Mouse (Mus musculus) bone marrow, adult 2 months (tissue): ENCODE results near the gene Zbbx. TPM values are rescaled to one million over a fixed set of nuclear protein-coding genes. Genes with fewer than 3 reads are reported as not detected.

Experiments
- H3K27ac ChIP-seq: fragments of 200-500 bp; 2 replicates; pipeline ENCODE4 v1.5.1; 2012; ENCODE audit warnings: low read depth, mild to moderate bottlenecking, control low read depth, inconsistent platforms, low read length; ENCODE audit not compliant: control insufficient read depth, poor library complexity, insufficient read depth
- H3K4me1 ChIP-seq: fragments of 200-500 bp; 2 replicates; pipeline ENCODE4 v1.6.1; 2011; ENCODE audit warnings: low read length; ENCODE audit not compliant: control insufficient read depth, insufficient read depth
- H3K4me3 ChIP-seq: fragments of 200-500 bp; replicated peaks from 2 replicates; pipeline ENCODE3; 2011; ENCODE audit warnings: mild to moderate bottlenecking, low read depth, low read length, control low read depth; ENCODE audit not compliant: control insufficient read depth
- CTCF ChIP-seq: fragments of 200-500 bp; IDR thresholded peaks from 2 replicates; pipeline ENCODE4 v1.5.1; 2011; ENCODE audit warnings: low read length, control low read depth; ENCODE audit not compliant: control insufficient read depth, insufficient read depth
- POLR2A ChIP-seq: fragments of 200-500 bp; IDR thresholded peaks from 2 replicates; pipeline ENCODE4 v1.6.1; 2011; ENCODE audit warnings: low read depth, mild to moderate bottlenecking, control low read depth, low read length, borderline replicate concordance; ENCODE audit not compliant: control insufficient read depth
- WGBS: fragments of 180-500 bp; shearing (Covaris S2); methylation state at CpG from one replicate; pipeline ENCODE4 v1.1.7; 2018; 5-methylcytosine and 5-hydroxymethylcytosine counted together
- polyA plus RNA-seq: library from polyadenylated mRNA; stranded (reverse); fragments of >200 nt; gene quantifications from 2 replicates; pipeline ENCODE4 v1.2.4, GENCODE M21; 2011; ENCODE audit warnings: low replicate concordance; ENCODE audit not compliant: missing spikeins, insufficient read depth, insufficient read length

Gene Zbbx
- not detected in 2 replicates for polyA plus RNA-seq

GRCm38 (mm10) chr3:75164838-75165496 lies at the start of gene Zbbx:
Gene Zbbx, minus strand, starts transcription at chr3:75165034.
- WGBS, result 17% methylated on average over 20 of the region's 20 CpGs
- Histone ChIP-seq H3K4me3 (no peak within 1 kb of the TSS), H3K4me1 (no peaks in the 10 kb centered on the region), H3K27ac (no peak within 1 kb of the TSS)
- no peak for TF ChIP-seq POLR2A
- no peak for TF ChIP-seq CTCF

- 32% methylated on average over 12 of the region's 12 CpGs for WGBS
- Histone ChIP-seq H3K4me3 (no peak overlapping the region), H3K27ac (no peak overlapping the region), H3K4me1 (no peaks in the 10 kb centered on the region)
- peak; percentile 67 for TF ChIP-seq CTCF
- no peak for TF ChIP-seq POLR2A
Observed at GRCm38 (mm10) chr3:75202808-75203503, 38.1 kb upstream of the Zbbx start.

- Histone ChIP-seq H3K27ac (no peak overlapping the region), H3K4me3 (no peak overlapping the region), H3K4me1 (no peaks in the 10 kb centered on the region)
- no peak for TF ChIP-seq POLR2A
- no peak for TF ChIP-seq CTCF
- 66% methylated on average over 1 of the region's 1 CpGs for WGBS
Observed at GRCm38 (mm10) chr3:75182606-75183005, 17.8 kb upstream of the Zbbx start.

GRCm38 (mm10) chr3:75141876-75142275 lies 23.0 kb downstream of the Zbbx start:
- Histone ChIP-seq H3K4me3 (no peak overlapping the region), H3K4me1 (no peaks in the 10 kb centered on the region), H3K27ac (no peak overlapping the region)
- TF ChIP-seq POLR2A, result no peak
- TF ChIP-seq CTCF, result no peak
- WGBS, result 75% methylated on average over 3 of the region's 3 CpGs

- H3K4me3 ChIP-seq, result no peak overlapping the region
- no peak overlapping the region for H3K27ac ChIP-seq
- TF ChIP-seq POLR2A (no peak), CTCF (no peak)
- no peaks in the 10 kb centered on the region for H3K4me1 ChIP-seq
Observed at GRCm38 (mm10) chr3:75104867-75105266, 60.0 kb downstream of the Zbbx start.

GRCm38 (mm10) chr3:75085762-75086161 lies 79.1 kb downstream of the Zbbx start:
- WGBS, result 56% methylated on average over 1 of the region's 1 CpGs
- no peak for TF ChIP-seq POLR2A
- TF ChIP-seq CTCF, result no peak

GRCm38 (mm10) chr3:75078906-75079305 lies 85.9 kb downstream of the Zbbx start:
- no peak overlapping the region for H3K27ac ChIP-seq
- H3K4me1 ChIP-seq, result no peaks in the 10 kb centered on the region
- H3K4me3 ChIP-seq, result no peak overlapping the region
- TF ChIP-seq CTCF, result no peak
- no peak for TF ChIP-seq POLR2A
- 67% methylated on average over 1 of the region's 1 CpGs for WGBS

More at GRCm38 (mm10) chr3:75085762-75086161, 79.1 kb downstream of the Zbbx start:
- Histone ChIP-seq H3K4me3 (no peak overlapping the region), H3K4me1 (no peaks in the 10 kb centered on the region), H3K27ac (no peak overlapping the region)

GRCm38 (mm10) chr3:75009701-75010100 lies 155.1 kb downstream of the Zbbx start:
- H3K27ac ChIP-seq, result no peak overlapping the region
- H3K4me1 ChIP-seq, result no peaks in the 10 kb centered on the region
- H3K4me3 ChIP-seq, result no peak overlapping the region
- WGBS, result 67% methylated on average over 1 of the region's 1 CpGs
- TF ChIP-seq POLR2A (no peak), CTCF (no peak)

Other genes with a start within 250 kb of the Zbbx start
- gene Serpini2, start 105.0 kb upstream of the Zbbx start, polyA plus RNA-seq, result not detected in 2 replicates